Mouse (Mus musculus): ENCODE results near the gene Psma4.

Gene Psma4

GRCm38 (mm10) chr9:54981291-54982191 is 31.0 kb downstream of the Psma4 start:
- in situ Hi-C loops (cut with MboI, MseI): no loop called here

- in situ Hi-C loops (cut with MboI, MseI): no loop called here
Observed at GRCm38 (mm10) chr9:54982401-54982800, 31.8 kb downstream of the Psma4 start.

GRCm38 (mm10) chr9:54990362-54990761 is 39.8 kb downstream of the Psma4 start:
- in situ Hi-C loops (cut with MboI, MseI): no loop called here

GRCm38 (mm10) chr9:54994381-54994780 is 43.8 kb downstream of the Psma4 start:
- in situ Hi-C loops (cut with MboI, MseI): no loop called here

GRCm38 (mm10) chr9:54995645-54996044 is 45.1 kb downstream of the Psma4 start:
- in situ Hi-C loops (cut with MboI, MseI): no loop called here

DNA sequence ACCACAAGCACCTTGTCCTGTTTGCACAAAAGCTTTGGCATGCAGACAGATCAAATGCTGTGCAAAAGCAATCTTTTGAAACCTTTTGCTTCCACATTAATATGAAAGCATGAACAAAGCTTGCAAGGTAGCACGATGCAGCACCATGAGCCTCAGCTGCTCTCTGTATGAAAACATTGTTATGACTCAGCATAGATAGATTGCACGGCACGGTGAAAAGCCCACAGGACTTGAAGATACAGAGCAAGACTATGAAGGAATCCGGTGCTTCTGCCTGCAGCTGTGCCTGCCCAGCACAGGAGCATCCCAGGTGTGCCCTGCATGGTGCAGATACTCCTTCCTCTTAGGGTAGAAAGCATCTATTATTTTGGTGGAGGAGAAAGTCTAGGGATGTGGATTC is 53.0 kb downstream of the Psma4 start:
- in situ Hi-C loops (cut with MboI, MseI): no loop called here

All from T-helper 17 cell (primary cell).